Mouse (Mus musculus) midbrain, embryonic 15.5 days (tissue): ENCODE data around the gene Rfk. TPM values are rescaled to one million over a fixed set of nuclear protein-coding genes. Genes with fewer than 3 reads are reported as not detected.

ENCODE experiments used
- ATAC-seq: fragments of 200-750 bp; cut with Nextera tagmentation; replicated peaks from 2 replicates; pipeline ENCODE4 v1.8.0; 2017; ENCODE audit warnings: moderate TSS enrichment
- H3K27ac ChIP-seq: fragments of 300-500 bp; sonication (generic); 2 replicates; pipeline ENCODE4 v1.5.1; 2015; ENCODE audit warnings: mild to moderate bottlenecking, inconsistent platforms
- H3K27me3 ChIP-seq: fragments of 300-500 bp; sonication (generic); replicated peaks from 2 replicates; pipeline ENCODE4 v1.6.1; 2015; ENCODE audit warnings: inconsistent platforms
- H3K36me3 ChIP-seq: fragments of 300-500 bp; sonication (generic); replicated peaks from 2 replicates; pipeline ENCODE4 v1.6.1; 2015; ENCODE audit warnings: inconsistent platforms
- H3K4me1 ChIP-seq: fragments of 300-500 bp; sonication (generic); 2 replicates; pipeline ENCODE4 v1.6.1; 2015; ENCODE audit warnings: inconsistent platforms
- H3K4me2 ChIP-seq: fragments of 300-500 bp; sonication (generic); 2 replicates; pipeline ENCODE4 v1.6.1; 2015; ENCODE audit warnings: inconsistent platforms, mild to moderate bottlenecking, moderate library complexity
- H3K4me3 ChIP-seq: fragments of 300-500 bp; sonication (generic); 2 replicates; pipeline ENCODE4 v1.5.1; 2015; ENCODE audit warnings: mild to moderate bottlenecking, inconsistent platforms
- H3K9ac ChIP-seq: fragments of 300-500 bp; sonication (generic); 2 replicates; pipeline ENCODE4 v1.6.1; 2015; ENCODE audit warnings: mild to moderate bottlenecking, inconsistent platforms
- H3K9me3 ChIP-seq: fragments of 300-500 bp; sonication (generic); 2 replicates; pipeline ENCODE4 v1.6.1; 2016; ENCODE audit warnings: inconsistent platforms
- whole genome bisulfite sequencing: fragments of 180-500 bp; shearing (Covaris S2); methylation state at CpG from one replicate; pipeline ENCODE4 v1.1.7; 2015; ENCODE audit warnings: mixed read lengths; 5-methylcytosine and 5-hydroxymethylcytosine counted together
- polyA plus RNA-seq: library from polyadenylated mRNA; unstranded; fragments of >200 nt; fragmentation: Nextera tagmentation; extraction: Ambion mirVana; gene quantifications from 2 replicates; pipeline ENCODE4 v1.2.1, GENCODE M21; 2015

Rfk gene
- polyA plus RNA-seq, 1 experiment from 2014 or later: 63.6 TPM

DNA sequence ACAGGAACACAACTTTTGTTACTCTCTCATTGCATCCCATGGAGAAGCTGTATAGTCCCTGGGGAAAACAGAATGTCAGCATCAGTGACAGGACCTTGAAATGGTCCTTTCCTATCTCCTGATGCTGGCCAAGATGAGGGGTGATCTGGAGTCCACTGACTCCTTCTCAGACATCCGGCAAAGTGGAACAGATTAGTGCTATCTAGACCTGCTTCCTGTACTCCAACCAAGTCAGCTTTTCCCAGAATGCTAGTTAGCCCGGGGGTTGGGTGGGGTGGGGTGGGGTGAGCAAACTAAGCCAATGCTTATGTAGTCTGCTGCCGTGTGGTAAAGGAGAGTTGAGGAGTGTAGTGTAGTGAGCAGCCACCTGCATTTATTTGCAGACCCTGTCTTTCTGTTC lies 29.5 kb downstream of the Rfk start:
- no peak for ATAC-seq
- no peak overlapping the region for H3K27ac ChIP-seq
- no peak overlapping the region for H3K9ac ChIP-seq
- 78% methylated on average over 3 of the region's 3 CpGs for WGBS
- no peaks in the 10 kb centered on the region for H3K9me3 ChIP-seq
- no peaks in the 10 kb centered on the region for H3K36me3 ChIP-seq
- H3K4me1 ChIP-seq: no peaks in the 10 kb centered on the region
- no peak overlapping the region for H3K4me3 ChIP-seq
- no peak overlapping the region for H3K4me2 ChIP-seq
- H3K27me3 ChIP-seq: no peaks in the 10 kb centered on the region

DNA sequence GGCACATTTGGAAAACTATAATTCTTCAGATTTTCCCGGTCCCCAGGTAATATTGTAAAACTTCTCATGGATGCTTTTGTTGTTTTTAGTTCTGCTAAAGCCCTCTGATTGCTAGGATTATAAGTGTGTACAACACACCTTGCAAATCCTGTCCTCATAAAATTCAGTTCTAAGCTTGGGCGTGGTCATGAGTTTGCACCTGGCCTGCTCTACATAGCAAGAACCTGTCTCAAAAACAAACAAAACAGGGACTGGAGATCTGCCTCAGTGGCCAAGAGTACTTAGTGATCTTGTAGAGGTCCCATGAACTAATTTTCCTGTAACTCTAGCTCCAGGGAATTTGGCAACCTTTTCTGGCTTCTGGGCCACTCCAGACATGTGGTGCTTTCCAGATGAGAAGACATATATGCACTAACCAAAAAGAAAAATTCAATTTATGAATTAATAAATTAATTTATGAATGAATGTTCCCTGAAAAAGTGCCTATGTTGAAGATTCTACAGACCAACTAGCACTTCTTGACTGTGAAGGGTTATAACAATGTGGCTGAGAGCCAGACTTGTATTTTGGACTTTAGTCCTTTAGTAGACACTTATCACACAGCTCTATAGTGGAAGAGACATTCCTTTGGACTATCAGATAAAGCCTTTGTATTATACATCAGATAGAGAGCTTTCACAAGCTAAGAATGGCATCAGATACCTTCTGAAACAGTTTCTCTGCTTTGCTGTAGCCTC lies 34.1 kb downstream of the Rfk start:
- ATAC-seq: no peak
- Histone ChIP-seq H3K4me1 (no peaks in the 10 kb centered on the region), H3K9ac (no peak overlapping the region), H3K4me3 (no peak overlapping the region), H3K9me3 (no peaks in the 10 kb centered on the region), H3K36me3 (no peaks in the 10 kb centered on the region), H3K27me3 (no peaks in the 10 kb centered on the region), H3K4me2 (no peak overlapping the region), H3K27ac (no peak overlapping the region)
- 95% methylated on average over 2 of the region's 2 CpGs for WGBS

DNA sequence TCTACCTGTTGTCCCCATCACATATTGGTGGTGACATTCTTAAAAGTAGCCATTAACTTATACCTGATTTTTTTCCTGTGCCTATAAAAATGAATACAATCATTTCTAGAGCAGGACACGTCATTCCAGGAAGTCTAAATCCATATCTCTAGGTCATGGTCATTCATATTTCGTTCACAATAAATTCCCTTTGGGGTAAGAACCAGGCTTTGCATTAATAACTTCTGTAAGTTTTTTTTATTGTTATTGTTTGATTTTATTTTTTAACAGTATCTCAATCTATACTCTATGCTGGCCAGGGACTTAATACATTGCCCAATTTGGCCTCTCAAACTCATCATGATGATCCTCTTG lies 34.7 kb downstream of the Rfk start:
- Histone ChIP-seq H3K4me3 (no peak overlapping the region), H3K27me3 (no peaks in the 10 kb centered on the region), H3K27ac (no peak overlapping the region), H3K4me1 (no peaks in the 10 kb centered on the region), H3K36me3 (no peaks in the 10 kb centered on the region), H3K9ac (no peak overlapping the region), H3K9me3 (no peaks in the 10 kb centered on the region), H3K4me2 (no peak overlapping the region)
- 86% methylated on average over 2 of the region's 2 CpGs for WGBS
- no peak for ATAC-seq

DNA sequence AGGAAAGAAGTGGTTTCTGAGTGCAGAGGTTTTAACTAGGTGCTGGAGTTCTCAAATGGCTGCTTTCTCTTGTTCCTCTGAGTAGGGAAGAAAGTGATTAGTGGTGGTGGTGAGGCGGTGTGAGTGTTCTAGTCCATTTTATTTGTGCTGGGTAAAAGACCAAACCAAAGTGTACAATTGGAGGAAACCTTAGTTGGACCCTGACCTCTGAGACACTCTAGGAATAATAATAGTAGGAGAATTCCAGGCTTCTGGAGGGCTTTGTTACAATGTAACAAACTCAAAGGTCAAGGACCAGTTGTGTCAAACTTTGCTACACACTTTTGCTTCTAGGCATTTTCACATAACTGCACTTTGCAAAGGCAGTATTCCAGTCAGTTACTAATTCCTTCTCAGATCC lies 42.8 kb downstream of the Rfk start:
- WGBS: 89% methylated on average over 1 of the region's 1 CpGs
- Histone ChIP-seq H3K4me3 (no peak overlapping the region), H3K4me1 (no peaks in the 10 kb centered on the region), H3K27ac (no peak overlapping the region), H3K9ac (no peak overlapping the region), H3K27me3 (no peaks in the 10 kb centered on the region), H3K4me2 (no peak overlapping the region), H3K36me3 (no peaks in the 10 kb centered on the region), H3K9me3 (no peaks in the 10 kb centered on the region)
- ATAC-seq: no peak

DNA sequence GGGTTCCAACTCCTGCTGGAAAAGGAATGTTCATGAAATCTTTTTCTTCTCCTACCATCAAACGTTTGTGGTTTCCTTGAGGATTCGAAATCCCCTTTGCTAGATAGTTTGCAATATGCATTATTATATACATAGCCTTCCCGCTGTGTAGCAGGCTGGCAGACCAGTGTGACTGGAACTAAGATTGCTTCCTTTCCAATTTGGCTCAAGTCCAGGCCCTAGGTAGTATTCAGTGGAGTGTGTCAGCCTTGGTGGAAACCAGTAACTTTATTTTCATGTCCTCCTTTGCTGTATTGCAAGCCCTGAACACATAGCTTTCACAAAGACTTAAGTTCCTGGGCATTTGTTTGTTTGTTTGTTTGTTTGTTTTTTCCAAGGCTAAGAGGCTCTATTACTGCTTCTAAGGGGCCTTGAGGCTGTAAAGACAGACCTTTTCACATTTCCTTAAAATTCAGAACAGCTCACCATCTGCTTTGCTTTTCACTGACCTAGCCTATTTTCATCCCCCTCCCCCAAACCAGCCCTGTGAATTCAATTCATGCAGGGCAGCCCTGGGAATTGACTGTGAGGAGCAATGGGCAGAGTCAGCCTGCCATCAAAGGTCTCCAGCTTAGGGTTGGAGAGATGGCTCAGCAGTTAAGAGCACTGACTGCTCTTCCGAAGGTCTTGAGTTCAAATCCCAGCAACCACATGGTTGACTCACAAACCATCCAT lies 45.8 kb downstream of the Rfk start:
- H3K4me3 ChIP-seq: no peak overlapping the region
- H3K27me3 ChIP-seq: no peaks in the 10 kb centered on the region
- no peak for ATAC-seq
- no peaks in the 10 kb centered on the region for H3K4me1 ChIP-seq
- WGBS: 74% methylated on average over 4 of the region's 4 CpGs
- no peaks in the 10 kb centered on the region for H3K36me3 ChIP-seq
- no peak overlapping the region for H3K9ac ChIP-seq
- no peaks in the 10 kb centered on the region for H3K9me3 ChIP-seq
- no peak overlapping the region for H3K27ac ChIP-seq
- no peak overlapping the region for H3K4me2 ChIP-seq

DNA sequence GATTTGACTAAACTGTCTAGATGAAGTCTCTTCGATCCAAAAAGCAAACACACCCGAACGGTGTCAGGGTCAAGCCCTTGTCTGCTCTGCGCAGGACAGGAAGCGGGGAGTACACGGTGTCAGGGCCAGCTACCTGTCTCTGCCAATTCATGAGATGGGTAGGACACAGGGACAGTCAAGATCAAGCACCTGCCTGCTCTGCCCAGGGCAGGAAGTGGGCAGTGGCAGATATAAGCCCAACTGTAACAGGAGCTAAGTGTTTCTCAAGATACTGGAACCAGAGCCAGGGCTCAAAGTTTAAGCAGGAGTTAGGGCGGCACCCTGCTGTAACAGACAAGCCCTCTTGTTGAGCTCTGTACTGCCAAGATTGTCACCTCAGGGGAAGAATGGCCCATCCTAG lies 49.7 kb downstream of the Rfk start:
- WGBS: 95% methylated on average over 7 of the region's 7 CpGs
- H3K27me3 ChIP-seq: no peaks in the 10 kb centered on the region
- no peaks in the 10 kb centered on the region for H3K9me3 ChIP-seq
- no peak overlapping the region for H3K4me3 ChIP-seq
- H3K36me3 ChIP-seq: no peaks in the 10 kb centered on the region
- ATAC-seq: no peak
- no peaks in the 10 kb centered on the region for H3K4me1 ChIP-seq
- no peak overlapping the region for H3K27ac ChIP-seq
- H3K9ac ChIP-seq: no peak overlapping the region
- H3K4me2 ChIP-seq: no peak overlapping the region

Other genes starting within 250 kb of the Rfk start
- 0.45 and 0.59 TPM in 2 replicates for gene Gcnt1, start 21.2 kb upstream of the Rfk start, polyA plus RNA-seq